Mouse (Mus musculus) thymus, adult 2 months (tissue): ENCODE results near the gene Myl9.

ENCODE experiments used
- CTCF ChIP-seq: fragments of 200-500 bp; IDR thresholded peaks from 2 replicates; pipeline ENCODE4 v1.5.1; 2012; ENCODE audit warnings: mild to moderate bottlenecking, control low read depth, low read length, moderate library complexity, borderline replicate concordance; ENCODE audit not compliant: control insufficient read depth, poor library complexity, insufficient read depth; ENCODE audit errors: extremely low read depth
- POLR2A ChIP-seq: fragments of 200-500 bp; IDR thresholded peaks from 2 replicates; pipeline ENCODE4 v1.6.1; 2012; ENCODE audit warnings: mild to moderate bottlenecking, low read length, control low read depth, moderate library complexity; ENCODE audit not compliant: control insufficient read depth, poor library complexity, insufficient read depth; ENCODE audit errors: extremely low read depth

- TF ChIP-seq POLR2A (no peak), CTCF (no peak)
These were observed 525 bp downstream of the Myl9 start for GRCm38 (mm10) chr2:156775455-156776435.
